Mouse (Mus musculus) lung, adult 2 months (tissue): Measurements from ENCODE around the gene Tm4sf20.

ENCODE experiments used
- CTCF ChIP-seq: fragments of 200-500 bp; IDR thresholded peaks from 2 replicates; pipeline ENCODE4 v1.5.1; 2011; ENCODE audit warnings: mild to moderate bottlenecking, low read length, control low read depth; ENCODE audit not compliant: insufficient read depth
- POLR2A ChIP-seq: fragments of 200-500 bp; IDR thresholded peaks from 2 replicates; pipeline ENCODE4 v1.6.1; 2011; ENCODE audit warnings: low read depth, mild to moderate bottlenecking, control low read depth, low read length, borderline replicate concordance; ENCODE audit errors: extremely low read depth

GRCm38 (mm10) chr1:82808564-82808963 is 40.3 kb upstream of the Tm4sf20 start:
- TF ChIP-seq POLR2A = no peak
- no peak for TF ChIP-seq CTCF
